Mouse (Mus musculus): Measurements from ENCODE around the gene Ccdc159.

GRCm38 (mm10) chr9:21918035-21918592 is 9.2 kb upstream of the Ccdc159 start, which contains the start of gene Rab3d:
- TF ChIP-seq POLR2A (IDR thresholded peaks at IDR 0.05; ENCODE audit: extremely low read depth, insufficient read depth, low read length) (no peak), CTCF (IDR thresholded peaks at IDR 0.05; ENCODE audit: low read depth, low read length) (no peak)
